Mouse (Mus musculus) adrenal gland, postnatal 10 days (tissue): ENCODE data around the gene Gm9733. TPM values are rescaled to one million over a fixed set of nuclear protein-coding genes. Genes with fewer than 3 reads are reported as not detected.
"Not testable (repeated sequence)": the region's sequence is repeated elsewhere in the genome, so short reads cannot be mapped to it uniquely, and the experiment has no call there.

Experiments used
- DNase-seq: peaks from one replicate; pipeline ENCODE4 v3.0.0; 2021; ENCODE audit warnings: mixed read lengths
- long read RNA-seq, 2 experiments: library from polyadenylated mRNA; stranded (forward); transcript quantifications; one replicate each; pipeline ENCODE4 v2.0.0; 2021
- total RNA-seq, 2 experiments: library from RNA; stranded (reverse); gene quantifications; 2 replicates each; pipeline ENCODE4 v1.2.3; 2021

Gene Gm9733
- not detected for total RNA-seq
- long read RNA-seq, experiment 1 = 0 reads
- long read RNA-seq, experiment 2 = 0 reads

DNA sequence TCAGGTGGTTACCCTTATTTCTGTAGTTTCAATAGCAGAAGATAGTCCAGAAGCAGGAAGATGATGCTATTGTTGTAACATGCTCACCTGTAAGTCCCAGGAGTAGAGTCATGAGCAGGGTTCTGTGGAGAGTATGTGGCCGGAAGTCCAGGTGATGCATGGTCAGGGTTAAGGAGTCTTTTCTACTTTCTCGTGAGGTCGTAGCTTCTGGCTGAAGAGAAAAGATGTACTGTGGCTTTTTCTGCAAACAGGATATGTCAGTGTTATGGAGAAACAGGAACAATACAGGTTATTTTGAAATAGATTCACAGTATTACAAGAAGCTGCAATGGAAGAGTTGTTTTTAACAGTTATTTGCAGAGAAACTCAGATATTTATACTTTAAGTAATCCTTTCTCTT, at the start of gene Gm9733:
TSS of gene Gm9733 (minus strand) at position 240 of the 400 bp plus-strand sequence.
- DNase-seq = no peak

DNA sequence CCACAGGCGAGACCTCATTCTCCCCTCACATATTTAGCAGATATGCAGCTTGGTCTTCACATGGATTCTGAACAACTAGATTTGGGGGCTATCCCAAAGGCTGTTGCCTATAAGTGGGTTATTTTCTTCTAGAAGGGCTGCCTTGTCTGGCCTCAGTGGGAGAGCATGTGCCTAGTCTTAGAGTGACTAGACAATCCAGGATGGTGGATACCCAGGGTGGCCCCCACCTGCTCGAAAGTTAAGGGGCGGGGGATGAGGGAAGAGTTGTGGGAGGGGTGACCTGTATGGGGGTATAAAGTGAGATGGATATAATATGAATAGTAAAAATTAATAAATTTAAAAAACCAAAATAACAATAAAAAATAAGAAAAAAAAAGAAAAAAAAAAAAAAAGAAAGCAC, 23.6 kb upstream of the Gm9733 start:
- not testable (repeated sequence) for DNase-seq

DNA sequence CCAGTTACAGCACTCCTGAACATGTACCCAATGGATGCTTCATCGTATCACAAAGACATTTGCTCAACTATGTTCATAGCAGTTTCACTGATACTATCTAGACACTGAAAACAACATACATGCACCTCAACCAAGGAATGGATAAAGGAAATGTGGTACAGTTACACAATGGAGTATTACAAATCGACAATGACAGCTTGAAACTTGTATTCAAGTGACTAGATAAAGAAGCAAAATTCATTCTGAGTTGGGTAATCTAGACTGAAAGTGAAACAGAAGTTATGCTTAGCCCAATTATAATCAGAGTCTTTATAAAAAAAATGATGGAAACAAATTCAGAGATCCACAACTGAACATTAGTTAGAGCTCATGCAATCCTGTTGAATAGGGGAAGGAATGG, 18.2 kb upstream of the Gm9733 start:
- DNase-seq = not testable (repeated sequence)

DNA sequence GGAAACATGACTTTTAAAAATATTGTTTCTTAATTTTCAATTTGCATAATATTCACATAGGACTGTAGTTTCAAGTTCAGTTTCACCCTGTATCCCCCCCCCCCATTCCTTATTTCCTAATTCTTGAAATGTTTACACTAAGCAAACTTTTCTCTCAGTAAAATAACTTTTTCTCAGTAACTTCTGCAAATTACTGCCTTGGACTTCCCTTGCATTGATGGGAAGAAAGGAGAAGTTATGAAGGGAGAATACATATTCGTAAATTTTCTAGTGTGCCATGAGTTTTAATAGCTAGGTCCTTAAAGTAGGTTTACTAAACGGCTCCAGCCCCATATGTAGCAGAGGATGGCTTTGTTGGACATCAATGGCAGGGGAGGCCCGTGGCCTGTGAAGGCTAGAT, 13.5 kb upstream of the Gm9733 start:
- not testable (repeated sequence) for DNase-seq

DNA sequence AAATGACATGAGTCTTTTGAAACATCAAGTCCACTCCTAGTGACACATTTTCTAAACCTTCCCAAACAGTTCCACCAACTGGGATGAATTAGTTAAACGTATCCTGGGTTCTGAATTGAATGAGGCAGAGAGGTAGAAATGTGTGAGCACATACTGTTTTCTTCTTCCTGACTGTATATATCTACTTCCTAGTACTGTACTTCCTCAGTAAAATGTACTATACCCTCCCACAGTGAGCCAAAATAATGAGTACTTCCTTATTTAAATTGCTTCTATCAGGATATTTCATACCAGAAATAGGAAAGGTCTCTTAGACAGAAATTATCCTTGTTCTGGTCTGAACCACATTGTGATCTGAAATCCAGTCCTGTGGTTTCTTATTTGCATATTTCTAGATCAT, 8.2 kb upstream of the Gm9733 start:
- no peak for DNase-seq

DNA sequence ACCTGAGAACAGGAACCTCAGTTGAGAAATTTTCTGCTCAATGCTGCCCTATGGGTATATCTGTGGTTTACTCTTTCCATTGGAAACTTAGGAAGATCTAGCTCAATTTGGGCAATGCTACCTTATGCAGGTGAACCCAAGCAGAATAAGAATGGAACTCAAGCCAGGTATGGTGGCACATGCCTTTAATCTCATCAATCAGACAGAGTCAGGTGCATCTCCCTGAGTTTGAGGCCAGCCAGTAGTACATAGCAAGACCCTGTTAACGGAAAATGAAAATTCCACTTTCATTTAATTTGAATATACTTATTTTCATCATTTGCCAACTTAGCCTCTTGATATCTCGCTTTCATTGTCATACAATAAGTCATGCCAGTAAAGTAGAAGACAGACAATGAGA, 2.1 kb upstream of the Gm9733 start:
- no peak for DNase-seq

DNA sequence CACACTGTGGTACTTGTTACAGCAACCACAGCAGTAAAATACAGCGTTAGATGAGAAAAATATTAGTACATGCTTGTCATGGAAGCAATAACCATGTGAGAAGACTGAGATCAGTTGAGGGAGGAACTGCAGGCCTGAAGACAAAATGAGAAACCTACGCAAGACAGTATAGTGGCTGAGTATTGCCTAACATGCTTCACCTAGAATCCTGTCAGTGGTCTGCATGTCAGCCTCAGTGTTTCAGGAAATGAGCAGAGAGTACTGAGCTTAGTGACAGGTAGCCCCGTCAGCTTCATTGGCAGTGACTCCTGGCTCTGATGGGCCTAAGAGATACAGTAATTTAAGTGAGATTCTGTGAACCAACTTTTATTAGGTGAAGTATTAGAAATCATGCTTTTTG, 557 bp downstream of the Gm9733 start:
- DNase-seq = no peak

DNA sequence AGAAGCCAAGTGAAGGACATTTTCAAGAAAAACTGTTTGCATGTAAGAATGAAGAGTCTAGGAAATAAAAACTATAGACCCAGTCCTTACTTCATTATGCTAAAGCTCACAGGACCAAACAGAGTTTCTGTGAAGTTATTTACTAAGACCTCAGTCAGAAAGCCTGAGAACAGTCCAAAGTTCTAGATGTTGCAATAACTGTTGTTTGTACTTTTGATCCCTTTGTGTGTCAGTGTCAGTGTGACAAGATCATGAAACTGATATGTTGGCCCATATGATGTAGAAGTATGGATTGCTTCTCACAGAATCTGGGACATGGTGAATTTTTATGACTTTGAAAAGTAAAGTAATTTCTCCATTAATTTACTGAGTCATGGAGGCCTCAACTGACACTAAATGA, 2.6 kb downstream of the Gm9733 start:
- no peak for DNase-seq

DNA sequence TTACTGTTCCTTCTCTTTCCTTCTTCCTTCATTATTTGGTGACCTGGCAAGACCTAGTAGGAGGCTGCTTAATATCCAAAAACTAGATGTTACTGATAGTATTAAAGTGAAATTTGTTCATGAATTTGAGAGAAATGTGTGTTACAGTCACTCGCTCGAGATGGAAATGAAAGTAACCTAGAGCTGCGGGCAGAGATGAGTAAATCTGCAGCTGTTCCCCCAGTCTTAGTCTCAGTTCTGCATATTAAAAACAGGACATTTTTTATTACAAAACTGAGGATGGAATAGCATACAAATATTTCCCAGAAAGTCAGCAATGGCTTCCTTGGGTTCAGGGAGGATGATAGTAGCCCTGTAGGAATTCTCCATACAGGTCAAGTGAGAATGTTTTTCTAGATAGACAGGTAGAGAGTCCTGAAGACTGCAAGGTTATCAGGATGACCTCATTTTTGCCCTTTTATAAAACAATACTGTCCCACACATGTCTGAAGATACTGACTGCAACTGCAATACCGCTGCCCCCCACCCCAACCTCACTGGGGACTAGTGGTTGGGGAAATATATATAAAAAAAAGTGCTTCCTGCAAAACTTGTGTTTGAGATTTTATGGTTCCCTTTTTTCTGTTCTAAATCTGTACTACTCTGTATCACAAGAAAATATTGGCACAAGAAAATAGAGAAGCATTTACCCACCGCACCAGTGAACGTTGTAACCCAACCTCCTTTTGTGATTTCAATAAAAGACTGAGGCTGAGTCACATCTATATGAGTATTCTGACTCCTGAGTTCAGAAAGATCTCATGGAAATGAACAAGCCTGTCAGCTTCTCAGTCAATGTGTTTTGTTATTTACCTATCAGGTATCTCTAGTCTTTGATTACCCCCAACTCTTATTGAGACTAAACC, 47.4 kb downstream of the Gm9733 start:
- no peak for DNase-seq

DNA sequence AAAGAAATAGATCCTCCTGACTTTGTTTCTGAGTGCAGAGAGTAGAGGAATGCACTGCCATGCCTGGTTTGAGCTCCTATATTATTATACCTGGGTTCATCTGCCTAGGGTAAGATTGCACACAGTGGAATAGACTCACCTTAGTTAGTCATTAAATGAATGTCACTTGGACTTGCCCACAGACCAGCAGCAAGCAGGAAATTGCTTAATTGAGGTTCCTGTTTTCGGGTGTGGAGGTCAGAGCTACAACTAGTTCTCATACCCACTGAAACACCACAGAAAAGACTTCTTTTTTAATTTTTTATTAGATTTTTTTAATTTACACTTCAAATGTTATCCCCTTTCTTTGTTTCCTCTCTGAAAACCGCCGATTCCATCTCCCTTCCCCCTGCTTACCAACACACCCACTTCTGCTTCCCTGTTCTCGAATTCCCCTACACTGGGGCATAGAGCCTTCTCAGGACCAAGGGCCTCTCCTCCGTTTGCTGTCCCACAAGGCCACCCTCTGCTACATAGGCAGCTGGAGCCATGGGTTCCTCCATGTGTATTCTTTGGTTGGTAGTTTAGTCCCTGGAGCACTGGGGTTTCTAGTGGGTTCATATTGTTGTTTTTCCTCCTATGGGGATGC, 56.1 kb downstream of the Gm9733 start:
- no peak for DNase-seq

DNA sequence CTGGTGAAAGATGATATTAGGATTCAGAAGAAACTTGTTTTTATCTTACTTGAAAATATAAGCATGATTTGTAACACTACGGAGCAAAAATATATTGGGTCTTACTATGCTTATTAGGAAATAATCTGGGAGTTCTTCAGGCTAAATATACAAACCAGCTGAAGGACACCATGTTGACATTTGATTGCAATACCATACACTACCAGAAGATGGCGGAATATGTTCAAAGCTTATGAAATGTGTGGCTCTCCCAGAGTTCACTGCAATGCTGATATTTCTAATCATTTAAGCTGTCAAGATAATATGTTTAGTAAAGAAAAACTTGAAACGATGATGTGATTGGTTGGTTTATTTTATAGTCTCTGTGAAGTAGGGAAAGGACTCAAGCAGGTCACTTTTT, 67.7 kb downstream of the Gm9733 start:
- DNase-seq = peak; percentile 12

DNA sequence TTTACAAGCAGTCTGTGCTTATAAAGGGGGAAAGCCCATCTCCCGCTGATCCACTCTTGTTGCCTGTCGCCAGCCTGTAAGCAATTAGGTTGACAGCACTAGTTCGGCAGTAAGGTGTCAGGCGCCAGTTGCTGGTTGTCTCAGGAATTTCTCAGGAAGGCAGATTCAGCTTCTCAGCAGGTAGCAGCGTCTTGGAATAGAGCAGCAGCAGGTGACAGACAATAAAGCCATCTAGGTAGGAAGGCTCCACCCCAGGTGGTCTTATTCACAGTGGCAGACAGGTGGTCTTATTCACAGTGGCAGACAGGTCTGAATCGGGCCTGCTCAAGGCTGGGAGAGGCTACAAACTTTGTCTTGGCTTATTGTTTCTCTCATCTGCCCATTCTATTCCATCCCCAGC, 76.4 kb downstream of the Gm9733 start:
- no peak for DNase-seq

Other genes with a start within 250 kb of the Gm9733 start
- gene Sirpb1a, start 94.2 kb upstream of the Gm9733 start, total RNA-seq = not detected
- under 1 TPM; 0.33 to 0.64 TPM for gene Sirpb1b, start 242.8 kb upstream of the Gm9733 start, total RNA-seq